Mouse (Mus musculus): ENCODE measurements at regions not wholly inside any gene's neighbourhood (a gene's known extent, or its start where the extent isn't known, plus 50 kb on each side); places are given as distances from the start of the nearest gene placed in this dataset.

GRCm38 (mm10) chr3:100401080-100401479, 88.0 kb downstream of the Tent5c start:
- in situ Hi-C loops (cut with MboI, MseI), result loop anchor here in 1 of 2 experiments (10.0 kb wide), 1 partner anchor 944 kb away; no protein-coding TSS in a partner anchor

GRCm38 (mm10) chr3:100397491-100397890, 91.6 kb downstream of the Tent5c start:
- in situ Hi-C loops (cut with MboI, MseI), result no loop called here

- in situ Hi-C loops (cut with MboI, MseI), result no loop called here
Observed at GRCm38 (mm10) chr3:100394911-100395604, 94.1 kb downstream of the Tent5c start.

- in situ Hi-C loops (cut with MboI, MseI), result no loop called here
Observed at GRCm38 (mm10) chr3:100393956-100394355, 95.2 kb downstream of the Tent5c start.

GRCm38 (mm10) chr3:100382181-100382580, 106.9 kb downstream of the Tent5c start:
- in situ Hi-C loops (cut with MboI, MseI), result no loop called here

- in situ Hi-C loops (cut with MboI, MseI), result no loop called here
Observed at GRCm38 (mm10) chr3:100381363-100381762, 107.8 kb downstream of the Tent5c start.

- in situ Hi-C loops (cut with MboI, MseI), result no loop called here
Observed at GRCm38 (mm10) chr3:100376162-100376561, 113.0 kb downstream of the Tent5c start.

GRCm38 (mm10) chr3:100366884-100367840, 122.0 kb downstream of the Tent5c start:
- in situ Hi-C loops (cut with MboI, MseI), result no loop called here

- in situ Hi-C loops (cut with MboI, MseI), result no loop called here
Observed at GRCm38 (mm10) chr3:100366447-100366846, 122.7 kb downstream of the Tent5c start.

GRCm38 (mm10) chr3:100365354-100365945, 123.7 kb downstream of the Tent5c start:
- in situ Hi-C loops (cut with MboI, MseI), result no loop called here

GRCm38 (mm10) chr3:100364706-100365105, 124.4 kb downstream of the Tent5c start:
- in situ Hi-C loops (cut with MboI, MseI), result loop anchor here (5.0 kb wide), 2 partner anchors 98 to 308 kb away; no protein-coding TSS in a partner anchor

- in situ Hi-C loops (cut with MboI, MseI), result loop anchor here (5.0 kb wide), 2 partner anchors 99 to 309 kb away; no protein-coding TSS in a partner anchor
Observed at GRCm38 (mm10) chr3:100362983-100363382, 126.1 kb downstream of the Tent5c start.

GRCm38 (mm10) chr3:100360019-100360418, 129.1 kb downstream of the Tent5c start:
- in situ Hi-C loops (cut with MboI, MseI), result loop anchor here (5.0 kb wide), 2 partner anchors 102 to 312 kb away; no protein-coding TSS in a partner anchor

GRCm38 (mm10) chr3:100359036-100359435, 130.1 kb downstream of the Tent5c start:
- in situ Hi-C loops (cut with MboI, MseI), result no loop called here

GRCm38 (mm10) chr3:100333478-100333877, 155.6 kb downstream of the Tent5c start:
- in situ Hi-C loops (cut with MboI, MseI), result no loop called here

- in situ Hi-C loops (cut with MboI, MseI), result no loop called here
Observed at GRCm38 (mm10) chr3:100318357-100318756, 156.2 kb upstream of the Wdr3 start.

GRCm38 (mm10) chr3:100287818-100288217, 125.6 kb upstream of the Wdr3 start:
- in situ Hi-C loops (cut with MboI, MseI), result no loop called here

- in situ Hi-C loops (cut with MboI, MseI), result loop anchor here in 1 of 2 experiments (10.0 kb wide), 1 partner anchor 268 kb away; no protein-coding TSS in a partner anchor
Observed at GRCm38 (mm10) chr3:100266976-100267375, 104.8 kb upstream of the Wdr3 start.

GRCm38 (mm10) chr3:100264991-100265390, 102.8 kb upstream of the Wdr3 start:
- in situ Hi-C loops (cut with MboI, MseI), result loop anchor here in 1 of 2 experiments (10.0 kb wide), 1 partner anchor 270 kb away; no protein-coding TSS in a partner anchor

Measured in T-helper 17 cell (primary cell).